Mouse (Mus musculus) heart, postnatal 0 days (tissue): ENCODE measurements at regions not wholly inside any gene's neighbourhood (a gene's known extent, or its start where the extent isn't known, plus 50 kb on each side); places are given as distances from the start of the nearest gene placed in this dataset.

Experiments used
- CTCF ChIP-seq: IDR thresholded peaks from 2 replicates; pipeline ENCODE4 v1.5.1; 2016; ENCODE audit warnings: antibody characterized with exemption, control low read depth, low read depth
- EP300 ChIP-seq: IDR thresholded peaks from 2 replicates; pipeline ENCODE4 v1.6.1; 2016; ENCODE audit warnings: antibody characterized with exemption, low read depth

DNA sequence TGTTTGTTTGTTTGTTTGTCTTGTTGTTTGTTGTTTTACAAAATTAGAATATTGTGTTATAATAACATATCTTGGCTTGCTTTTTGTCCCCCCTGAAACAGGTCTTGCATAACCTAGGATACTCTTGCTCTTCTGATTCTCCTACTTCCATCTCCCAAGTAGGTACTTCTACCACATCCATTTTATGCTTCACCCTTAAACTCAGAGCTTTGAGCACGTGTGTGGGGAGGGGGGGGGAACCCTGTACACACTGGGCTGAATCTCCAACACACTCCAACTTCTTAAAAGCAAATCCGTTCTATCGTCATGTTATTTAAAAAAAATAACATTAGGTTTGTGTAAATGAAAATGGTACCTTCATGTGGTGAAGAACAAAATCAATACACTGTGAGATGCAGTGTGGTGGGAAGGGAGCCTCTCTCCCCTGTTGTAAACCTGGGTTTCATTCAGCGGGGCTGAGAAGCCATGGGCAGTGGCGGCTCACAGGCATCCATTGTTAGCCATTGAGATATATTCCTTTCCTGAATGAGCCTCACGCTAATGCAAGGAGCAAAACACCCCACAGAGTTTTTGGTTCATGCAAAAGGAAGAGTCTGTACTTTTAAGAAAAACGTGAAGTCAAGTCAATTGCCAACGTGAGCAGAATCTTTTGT, 93.6 kb upstream of the Efna5 start:
- TF ChIP-seq CTCF: no peak
- TF ChIP-seq EP300: no peak
